Comparison of ENCODE assay signal across 8 mouse cellular contexts in the genomic region with DNA sequence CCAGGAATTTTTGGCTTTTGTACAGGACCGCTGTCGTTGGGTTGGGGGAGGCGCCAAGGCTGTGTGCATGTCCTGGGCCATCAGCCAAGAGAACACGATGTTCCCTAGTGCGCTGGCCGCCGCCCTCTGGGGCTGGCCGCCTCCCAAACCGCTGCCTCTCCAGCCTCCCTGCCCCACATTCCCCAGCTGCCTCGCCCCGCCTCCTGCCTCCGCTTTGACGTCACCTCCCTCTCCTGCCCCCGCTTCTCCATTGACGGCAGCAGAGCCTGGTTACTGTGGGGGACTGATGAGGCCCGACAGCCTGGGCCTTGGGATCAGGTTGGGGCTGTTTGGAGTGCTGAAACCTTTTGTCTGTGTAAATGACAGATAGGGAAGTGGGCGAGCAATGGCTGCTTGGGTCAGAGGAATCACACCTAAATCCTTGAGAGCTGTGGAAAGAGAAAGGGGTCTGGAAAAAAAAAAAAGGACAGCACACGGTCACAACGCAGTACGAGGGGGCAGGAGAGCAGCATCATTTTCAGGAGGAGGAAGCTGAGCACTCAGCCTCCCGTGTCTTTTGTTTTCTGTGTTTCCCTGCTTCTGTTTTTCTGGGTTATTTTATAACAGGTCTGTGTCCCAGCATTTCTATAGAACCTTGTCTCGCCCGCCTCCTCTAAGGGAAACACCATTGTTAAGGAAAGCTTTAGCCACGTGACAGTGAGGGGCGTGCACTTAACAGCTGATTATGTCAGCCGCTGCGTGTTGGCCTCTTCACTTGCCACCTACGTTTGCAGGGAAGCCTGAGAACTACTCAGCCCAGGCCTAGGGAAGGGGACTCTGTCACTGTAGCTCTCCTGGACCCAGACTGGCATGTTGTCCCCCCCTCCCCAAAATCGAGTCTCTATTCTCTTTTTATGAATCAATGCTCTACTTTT. TPM values are rescaled to one million over a fixed set of nuclear protein-coding genes. Genes with fewer than 3 reads are reported as not detected.
DNase-seq lines count a peak whose midpoint lies in the region; ATAC-seq and TF ChIP-seq lines count a peak whose summit lies in the region.

No protein-coding gene starts in this region.

- peaks cover 69% of the 10 kb centered on the region for H3K4me1 ChIP-seq in E14TG2a.4 (replicated peaks; ENCODE audit: low read depth, low read length)
- H3K4me1 ChIP-seq in forebrain, embryonic 16.5 days (replicated peaks; ENCODE audit: control insufficient read depth, insufficient read depth, low read length), result peaks cover 60% of the 10 kb centered on the region
- H3K4me1 ChIP-seq in lung, embryonic 14.5 days (ENCODE audit: insufficient read depth), result peaks cover 32% of the 10 kb centered on the region

- H3K4me2 ChIP-seq in forebrain, embryonic 16.5 days (ENCODE audit: low read length), result peak overlapping the region; percentile 61
- peak overlapping the region; percentile 97 for H3K4me2 ChIP-seq in lung, embryonic 14.5 days

- peak; percentile 92 for DNase-seq in cerebellum, adult 11-12 months
- peak; percentile 100 for DNase-seq in heart, postnatal 36 days
- DNase-seq in layer of hippocampus, adult 8-10 months (ENCODE audit: low spot score in 2 of 2), result peak; percentile 96 to 97
- peak; percentile 99 for DNase-seq in lung, embryonic 14.5 days
- DNase-seq in thymus, adult 18-20 months, result peak; percentile 92 to 95

- peak overlapping the region; percentile 87 for H3K27ac ChIP-seq in forebrain, embryonic 16.5 days (ENCODE audit: low read length)
- H3K27ac ChIP-seq in lung, embryonic 14.5 days (ENCODE audit: low read depth), result peak overlapping the region; percentile 98

- no peaks in the 10 kb centered on the region for H3K27me3 ChIP-seq in E14TG2a.4 (ENCODE audit: insufficient read depth, low read length)
- no peaks in the 10 kb centered on the region for H3K27me3 ChIP-seq in forebrain, embryonic 16.5 days (replicated peaks; ENCODE audit: control insufficient read depth, insufficient read depth, low read length)
- no peaks in the 10 kb centered on the region for H3K27me3 ChIP-seq in lung, embryonic 14.5 days (ENCODE audit: insufficient read depth, low read length)

- ATAC-seq in forebrain, embryonic 16.5 days, result no peak
- peak; percentile 45 for ATAC-seq in lung, embryonic 14.5 days (ENCODE audit: insufficient read depth)
- peak; percentile 18 for ATAC-seq in neutrophil, adult 5-6 weeks (ENCODE audit: extremely low read depth, insufficient number of reproducible peaks, low FRiP score, poor library complexity, severe bottlenecking)

- no peak for TF ChIP-seq CTCF in E14TG2a.4 (conservative IDR thresholded peaks at IDR 0.05; ENCODE audit: low read length)
- no peak for TF ChIP-seq CTCF in lung, embryonic 14.5 days (IDR thresholded peaks at IDR 0.05; ENCODE audit: low read depth)

- intact Hi-C loops in heart, postnatal 36 days (cut with DNase I), result loop anchor here (5.0 kb wide), 2 partner anchors 300 to 320 kb away; a partner anchor contains a TSS

- no peaks in the 10 kb centered on the region for H3K9me3 ChIP-seq in E14TG2a.4 (ENCODE audit: low read length)
- H3K9me3 ChIP-seq in forebrain, embryonic 16.5 days (ENCODE audit: control insufficient read depth, low read length), result no peaks in the 10 kb centered on the region
- no peaks in the 10 kb centered on the region for H3K9me3 ChIP-seq in lung, embryonic 14.5 days (ENCODE audit: low read depth, low read length)

- peak overlapping the region; percentile 47 for H3K9ac ChIP-seq in forebrain, embryonic 16.5 days (replicated peaks; ENCODE audit: low read depth, low read length)
- H3K9ac ChIP-seq in lung, embryonic 14.5 days, result peak overlapping the region; percentile 59

- 1% methylated on average over 29 of the region's 29 CpGs for WGBS in forebrain, embryonic 16.5 days
- WGBS in lung, embryonic 14.5 days, result 1% methylated on average over 29 of the region's 29 CpGs

- H3K36me3 ChIP-seq in E14TG2a.4 (ENCODE audit: insufficient read depth, low read length), result peaks cover 25% of the 10 kb centered on the region
- H3K36me3 ChIP-seq in forebrain, embryonic 16.5 days (ENCODE audit: control insufficient read depth, insufficient read depth), result peaks cover 6% of the 10 kb centered on the region; the same call in 1 of the 2 replicates
- H3K36me3 ChIP-seq in lung, embryonic 14.5 days (ENCODE audit: insufficient read depth), result peaks cover 26% of the 10 kb centered on the region

- H3K4me3 ChIP-seq in E14TG2a.4 (replicated peaks; ENCODE audit: low read length), result peak overlapping the region; percentile 87
- H3K4me3 ChIP-seq in forebrain, embryonic 16.5 days (replicated peaks; ENCODE audit: low read length), result peak overlapping the region; percentile 31
- H3K4me3 ChIP-seq in lung, embryonic 14.5 days (ENCODE audit: low read depth, low read length), result peak overlapping the region; percentile 55

RNA-seq across cellular contexts. Expression of a gene that starts 2.2 kb away (rescaled TPM):
- polyA plus RNA-seq in forebrain, embryonic 16.5 days (2015; fragmentation: Nextera tagmentation; extraction: Ambion mirVana), result 11.8 and 12.1 TPM in 2 replicates
- 10 to 100 TPM; 34.2 to 82.1 TPM for total RNA-seq in heart, postnatal 36 days (2021)
- total RNA-seq in layer of hippocampus, adult 8-10 months (2022), result 100 to 1,000 TPM in 2 of 4 experiments, 10 to 100 TPM in 2; 91.2 to 107 (median 97.7) TPM
- 15.4 and 23.7 TPM in 2 replicates for polyA plus RNA-seq in lung, embryonic 14.5 days (2014; fragmentation: Nextera tagmentation; extraction: Ambion mirVana)
- total RNA-seq in neutrophil, adult 5-6 weeks (2017), result 28.9 and 36.1 TPM in 2 replicates

RNA-seq across cellular contexts. Expression of a gene that starts 9.0 kb away (rescaled TPM):
- polyA plus RNA-seq in forebrain, embryonic 16.5 days (2015; fragmentation: Nextera tagmentation; extraction: Ambion mirVana), result 217 and 259 TPM in 2 replicates
- 10 to 100 TPM; 50.5 to 72.7 TPM for total RNA-seq in heart, postnatal 36 days (2021)
- 100 to 1,000 TPM; 926 to 962 (median 934) TPM for total RNA-seq in layer of hippocampus, adult 8-10 months (2022)
- 64.0 and 64.2 TPM in 2 replicates for polyA plus RNA-seq in lung, embryonic 14.5 days (2014; fragmentation: Nextera tagmentation; extraction: Ambion mirVana)
- total RNA-seq in neutrophil, adult 5-6 weeks (2017), result 108 and 111 TPM in 2 replicates

RNA-seq across cellular contexts. Expression of a gene that starts 23.0 kb away (rescaled TPM):
- polyA plus RNA-seq in forebrain, embryonic 16.5 days (2015; fragmentation: Nextera tagmentation; extraction: Ambion mirVana), result 0.26 and 0.67 TPM in 2 replicates
- not detected for total RNA-seq in heart, postnatal 36 days (2021)
- total RNA-seq in layer of hippocampus, adult 8-10 months (2022), result 1 to 10 TPM in 3 of 4 experiments, under 1 TPM in 1; 0.97 to 1.8 (median 1.2) TPM
- polyA plus RNA-seq in lung, embryonic 14.5 days (2014; fragmentation: Nextera tagmentation; extraction: Ambion mirVana), result 0.57 and 0.68 TPM in 2 replicates
- total RNA-seq in neutrophil, adult 5-6 weeks (2017), result 0.23 TPM in 1 of 2 replicates, not detected in the other

RNA-seq across cellular contexts. Expression of a gene that starts 25.1 kb away (rescaled TPM):
- polyA plus RNA-seq in forebrain, embryonic 16.5 days (2015; fragmentation: Nextera tagmentation; extraction: Ambion mirVana), result 0.39 and 0.71 TPM in 2 replicates
- total RNA-seq in heart, postnatal 36 days (2021), result under 1 TPM in 1 of 2 experiments, not detected in 1; 0.22 TPM
- total RNA-seq in layer of hippocampus, adult 8-10 months (2022), result 1 to 10 TPM; 1.4 to 1.7 (median 1.5) TPM
- 0.19 and 0.41 TPM in 2 replicates for polyA plus RNA-seq in lung, embryonic 14.5 days (2014; fragmentation: Nextera tagmentation; extraction: Ambion mirVana)
- total RNA-seq in neutrophil, adult 5-6 weeks (2017), result 0.23 and 0.74 TPM in 2 replicates

RNA-seq across cellular contexts. Expression of a gene that starts 26.6 kb away (rescaled TPM):
- polyA plus RNA-seq in forebrain, embryonic 16.5 days (2015; fragmentation: Nextera tagmentation; extraction: Ambion mirVana), result 43.7 and 48.4 TPM in 2 replicates
- total RNA-seq in heart, postnatal 36 days (2021), result 1 to 10 TPM; 4.2 to 6.1 TPM
- total RNA-seq in layer of hippocampus, adult 8-10 months (2022), result 10 to 100 TPM; 14.8 to 21.0 (median 19.0) TPM
- polyA plus RNA-seq in lung, embryonic 14.5 days (2014; fragmentation: Nextera tagmentation; extraction: Ambion mirVana), result 51.0 and 54.4 TPM in 2 replicates
- total RNA-seq in neutrophil, adult 5-6 weeks (2017), result 1.2 and 1.6 TPM in 2 replicates

Comparison
In these comparisons a context has a peak if more than half of its experiments do, and no peak if none do; other contexts are left out.
1. H3K4me3 ChIP-seq: peak in every context shown above with its lines; median percentile 87 in E14TG2a.4; 55 in lung, embryonic 14.5 days; 31 in forebrain, embryonic 16.5 days.